Mouse (Mus musculus): Measurements from ENCODE around the gene Pclo.
"Not testable (repeated sequence)": the region's sequence is repeated elsewhere in the genome, so short reads cannot be mapped to it uniquely, and the experiment has no call there.

The Pclo gene

DNA sequence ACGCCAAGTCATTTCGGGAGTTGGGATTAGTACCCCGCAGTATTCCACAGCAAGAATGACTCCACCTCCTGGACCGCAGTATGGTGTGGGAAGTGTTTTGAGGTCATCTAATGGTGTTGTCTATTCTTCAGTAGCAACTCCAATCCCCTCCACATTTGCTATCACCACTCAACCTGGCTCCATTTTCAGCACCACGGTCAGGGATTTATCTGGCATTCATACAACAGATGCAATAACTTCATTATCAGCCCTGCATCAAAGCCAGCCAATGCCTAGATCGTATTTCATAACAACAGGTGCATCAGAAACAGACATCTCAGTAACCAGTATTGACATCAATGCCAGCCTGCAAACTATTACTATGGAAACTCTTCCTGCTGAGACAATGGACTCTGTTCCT lies 165.7 kb downstream of the Pclo start:
- DNase-seq (ENCODE audit: inconsistent ontology term), result no peak

DNA sequence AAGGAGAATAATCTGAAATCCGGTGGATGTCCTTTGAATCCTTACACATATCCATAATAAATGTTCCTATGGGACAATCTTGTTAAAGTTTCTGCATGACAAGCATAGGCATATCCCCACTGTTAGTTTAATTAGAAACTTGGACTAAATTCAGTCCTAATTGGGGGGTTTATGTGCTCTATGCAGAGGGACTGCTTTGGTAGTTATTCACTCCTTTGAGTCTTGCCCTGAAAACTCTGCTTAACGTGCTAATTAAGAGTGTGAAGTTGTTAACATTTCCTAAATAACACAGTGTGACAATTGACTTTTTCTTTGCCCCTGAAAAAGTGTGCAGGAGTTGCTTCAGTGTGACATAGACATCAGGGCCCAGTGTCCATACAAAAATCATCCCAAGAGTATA lies 177.3 kb downstream of the Pclo start:
- DNase-seq (ENCODE audit: inconsistent ontology term), result no peak

DNA sequence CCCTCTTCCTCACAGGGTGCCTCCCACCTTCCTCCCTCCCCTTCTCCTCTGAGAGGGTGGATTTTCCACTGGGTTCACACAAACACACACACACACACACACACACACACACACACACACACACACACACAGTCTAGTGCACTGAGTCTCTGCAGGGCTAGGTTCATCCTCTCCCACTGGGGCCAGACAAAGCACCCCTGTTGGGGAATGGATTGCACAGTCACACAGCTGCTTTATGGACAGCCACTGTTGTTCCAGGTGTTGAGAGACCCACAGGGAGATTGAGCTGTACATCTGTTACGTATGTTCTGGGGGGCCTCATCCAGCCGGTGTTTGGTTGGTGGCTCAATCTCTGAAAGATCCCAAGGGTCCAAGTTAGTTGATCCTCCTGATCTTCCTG lies 182.0 kb downstream of the Pclo start:
- no peak for DNase-seq (ENCODE audit: inconsistent ontology term)

DNA sequence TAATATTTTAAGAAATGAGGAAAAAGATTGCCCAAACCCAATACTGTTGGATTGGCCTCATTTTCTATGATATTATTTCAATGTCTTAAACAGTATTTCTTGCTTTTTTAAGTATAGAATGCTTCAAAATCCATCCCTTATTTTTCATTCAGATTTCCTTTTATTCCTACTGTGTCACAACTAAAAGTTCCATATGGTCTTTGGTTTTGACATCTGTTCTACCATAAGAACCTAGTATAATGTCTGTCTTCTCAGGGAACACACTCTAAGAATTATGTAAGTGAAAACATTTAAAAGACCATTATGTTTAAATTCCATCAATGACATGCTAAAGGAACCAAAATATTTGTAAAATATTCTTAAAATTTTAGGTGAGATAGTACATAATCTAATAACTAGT lies 186.2 kb downstream of the Pclo start:
- no peak for DNase-seq (ENCODE audit: inconsistent ontology term)

DNA sequence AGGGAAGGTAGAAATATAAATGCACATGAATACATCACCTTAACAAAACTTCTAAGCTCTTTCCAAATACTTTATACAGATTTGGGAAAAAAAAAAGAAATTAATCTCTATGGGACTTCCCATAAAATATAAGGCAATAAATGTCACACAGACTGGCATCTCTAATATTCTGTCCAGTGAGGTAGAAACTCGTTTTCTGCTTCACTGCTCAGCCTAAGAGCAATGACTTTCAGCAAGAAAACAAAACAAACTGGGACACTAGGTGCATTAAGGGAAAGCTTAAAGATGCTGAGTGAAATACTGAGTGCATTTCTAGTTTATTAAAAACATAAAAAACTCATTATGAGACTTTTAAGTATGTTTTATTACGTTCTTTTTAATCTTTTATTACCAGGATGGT lies 190.7 kb downstream of the Pclo start:
- no peak for DNase-seq (ENCODE audit: inconsistent ontology term)

DNA sequence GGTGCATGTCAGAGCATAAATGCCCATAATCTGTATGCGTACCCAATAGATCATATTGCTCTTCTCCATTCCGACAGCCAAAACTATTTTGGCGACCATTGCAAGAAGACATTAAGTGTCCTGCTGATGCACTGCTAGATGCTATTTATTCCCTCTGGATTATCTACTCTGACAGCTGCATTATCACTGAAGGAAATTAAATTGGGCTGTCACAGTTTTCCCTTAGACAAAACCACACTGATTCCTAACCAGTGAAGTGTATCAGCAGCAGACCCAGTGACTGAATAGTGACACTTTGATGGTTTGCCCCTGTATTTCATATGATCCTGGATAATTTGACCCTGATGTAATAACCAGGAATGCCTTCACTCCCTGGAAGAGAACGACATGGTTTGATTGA lies 192.6 kb downstream of the Pclo start:
- DNase-seq (ENCODE audit: inconsistent ontology term), result peak; percentile 8

DNA sequence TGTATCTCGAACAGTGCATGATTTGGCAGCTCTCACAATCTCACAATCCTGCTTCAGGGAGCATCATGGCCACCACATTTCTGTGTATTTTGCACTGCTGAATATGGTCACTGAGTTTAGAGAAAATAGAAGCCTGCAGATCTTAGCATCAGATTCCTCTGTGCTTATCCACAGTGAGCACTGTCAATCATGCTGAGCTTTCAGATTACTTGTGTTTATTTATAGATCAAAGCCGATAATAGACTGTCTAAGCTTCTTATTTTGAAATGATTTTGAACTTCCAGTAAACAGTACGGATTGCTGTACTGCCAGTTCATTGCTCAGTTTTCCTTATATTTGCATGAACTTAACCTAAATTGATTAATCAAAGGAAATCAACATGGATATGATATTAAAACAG lies 208.9 kb downstream of the Pclo start:
- DNase-seq (ENCODE audit: inconsistent ontology term), result no peak

DNA sequence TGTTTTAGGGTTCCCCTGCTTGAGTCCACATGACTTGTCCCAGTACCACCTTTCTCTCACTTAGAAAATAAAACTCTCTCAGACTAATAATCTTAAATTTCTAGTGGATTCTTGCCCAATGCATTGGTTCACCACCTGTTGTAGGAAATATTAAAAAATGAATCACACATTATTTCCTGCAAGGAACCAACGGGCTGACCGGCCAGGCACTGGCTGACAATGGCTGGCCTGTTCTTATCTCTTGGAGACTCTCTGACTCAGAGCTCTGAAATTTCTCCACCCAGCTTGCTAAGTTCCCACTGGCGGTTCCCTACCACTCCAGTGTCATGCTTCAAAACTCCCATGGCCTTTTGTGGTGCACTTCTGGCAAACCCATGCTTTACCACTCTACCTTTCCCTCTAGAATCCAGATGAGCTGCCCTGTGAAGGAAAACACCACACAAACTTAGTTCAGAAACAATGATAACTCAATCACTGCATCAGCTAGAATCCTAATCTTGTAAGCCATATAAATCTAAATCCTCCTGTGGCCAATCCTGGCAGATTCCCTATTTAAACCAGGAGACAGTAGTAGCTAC lies 214.0 kb downstream of the Pclo start:
- peak; percentile 61 for DNase-seq (ENCODE audit: inconsistent ontology term)

DNA sequence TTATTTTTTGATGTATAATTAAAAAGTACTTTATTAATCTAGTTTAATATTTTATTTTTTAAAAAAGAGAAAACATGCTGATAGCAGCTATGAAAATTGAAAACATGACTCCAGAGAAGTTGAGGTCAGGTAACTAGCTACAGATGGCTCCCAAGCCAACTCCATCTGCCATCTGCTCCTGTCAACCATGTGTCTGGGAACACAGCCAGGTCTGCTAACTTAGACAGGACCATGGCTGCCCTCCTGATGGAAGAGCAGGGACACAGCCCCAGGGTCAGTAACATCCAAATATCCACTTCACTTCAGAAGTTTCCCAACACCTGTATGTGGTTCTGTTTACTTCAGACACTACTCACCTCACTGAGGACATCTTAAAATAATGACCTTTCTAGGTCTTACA lies 236.2 kb downstream of the Pclo start:
- DNase-seq (ENCODE audit: inconsistent ontology term), result no peak

DNA sequence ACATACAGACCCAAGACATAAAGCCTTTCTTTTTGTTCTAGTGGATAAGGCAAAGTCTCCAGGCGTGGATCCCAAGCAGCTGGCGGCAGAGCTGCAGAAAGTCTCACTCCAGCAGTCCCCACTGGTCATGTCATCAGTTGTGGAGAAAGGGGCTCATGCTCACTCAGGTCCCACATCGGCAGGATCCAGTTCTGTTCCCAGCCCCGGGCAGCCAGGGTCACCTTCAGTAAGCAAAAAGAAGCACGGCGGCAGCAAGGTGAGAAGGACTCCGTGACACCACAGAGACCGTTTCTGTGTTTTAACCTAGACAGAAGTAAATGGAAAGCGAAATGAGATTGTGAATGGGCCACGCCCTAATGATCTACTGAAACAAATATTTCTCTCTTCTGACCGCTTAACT lies 252.0 kb downstream of the Pclo start:
- DNase-seq (ENCODE audit: inconsistent ontology term), result no peak

DNA sequence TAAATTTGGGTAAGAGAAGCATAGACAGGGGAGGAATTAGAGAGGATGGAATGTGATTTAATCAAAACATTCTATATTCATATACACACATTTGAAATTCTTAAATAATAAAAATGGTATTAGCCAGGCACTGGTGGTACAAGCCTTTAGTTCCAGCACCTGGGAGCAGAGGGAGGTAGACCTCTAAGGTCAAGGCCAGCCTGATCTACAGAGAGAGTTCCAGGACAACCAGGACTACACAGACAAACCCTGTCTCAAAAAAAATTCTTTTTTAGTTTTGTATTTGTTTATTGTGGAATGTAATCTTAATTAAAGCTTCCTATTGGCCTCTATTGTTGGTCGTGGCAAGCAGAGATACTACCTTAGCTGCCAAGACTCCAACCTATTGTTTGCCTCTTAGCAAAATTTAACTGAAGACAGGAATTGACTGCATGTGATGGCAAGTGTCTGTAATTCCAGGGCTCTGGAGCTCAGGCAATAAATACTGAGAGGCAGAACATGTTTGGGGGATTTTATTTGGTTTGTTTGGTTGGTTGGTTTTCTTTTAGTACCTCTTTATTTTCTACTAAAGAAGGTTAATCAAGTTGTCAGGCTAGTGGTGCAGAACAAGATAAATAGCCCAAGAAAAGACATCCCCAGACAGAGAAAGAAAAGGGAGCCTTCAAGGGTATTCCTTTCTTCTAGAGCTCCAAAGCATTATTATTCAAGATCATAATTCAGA lies 267.8 kb downstream of the Pclo start:
- no peak for DNase-seq (ENCODE audit: inconsistent ontology term)

DNA sequence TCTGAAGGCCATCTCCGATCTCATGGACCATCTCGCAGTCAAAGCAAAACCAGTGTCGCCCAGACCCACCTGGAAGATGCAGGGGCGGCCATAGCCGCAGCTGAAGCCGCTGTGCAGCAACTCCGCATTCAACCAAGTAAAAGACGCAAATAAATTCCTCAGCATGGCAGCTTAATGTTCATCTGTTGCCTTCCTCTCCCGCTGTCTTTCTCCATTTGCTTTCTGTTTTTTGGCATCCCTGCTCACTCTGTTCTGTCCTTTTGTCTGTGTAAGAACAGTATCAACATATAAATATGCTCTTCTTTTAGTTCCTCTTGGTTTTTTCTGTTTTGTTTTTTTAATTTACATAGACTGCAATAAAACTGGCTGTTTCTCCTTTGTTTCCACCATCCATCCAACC lies 279.2 kb downstream of the Pclo start:
- no peak for DNase-seq (ENCODE audit: inconsistent ontology term)

DNA sequence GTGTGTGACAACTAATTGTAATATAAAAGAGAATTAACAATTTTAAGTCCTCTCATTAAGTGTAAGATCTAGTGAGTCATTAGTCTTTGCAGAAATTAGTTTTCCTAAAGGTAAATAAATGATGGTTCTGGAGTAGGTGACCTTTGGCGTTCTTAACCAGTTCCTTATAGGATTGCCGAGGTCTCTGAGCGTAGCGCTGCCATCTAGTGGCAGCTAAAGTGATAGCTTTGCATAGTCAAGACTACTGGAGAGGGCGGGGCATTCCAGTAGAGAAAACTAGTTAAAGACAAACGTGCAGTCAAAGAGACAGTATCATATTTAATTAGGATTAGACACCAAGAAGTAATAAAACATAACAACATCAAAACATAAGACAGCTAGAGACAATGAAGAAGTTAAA lies 292.4 kb downstream of the Pclo start:
- DNase-seq (ENCODE audit: inconsistent ontology term), result peak; percentile 28

DNA sequence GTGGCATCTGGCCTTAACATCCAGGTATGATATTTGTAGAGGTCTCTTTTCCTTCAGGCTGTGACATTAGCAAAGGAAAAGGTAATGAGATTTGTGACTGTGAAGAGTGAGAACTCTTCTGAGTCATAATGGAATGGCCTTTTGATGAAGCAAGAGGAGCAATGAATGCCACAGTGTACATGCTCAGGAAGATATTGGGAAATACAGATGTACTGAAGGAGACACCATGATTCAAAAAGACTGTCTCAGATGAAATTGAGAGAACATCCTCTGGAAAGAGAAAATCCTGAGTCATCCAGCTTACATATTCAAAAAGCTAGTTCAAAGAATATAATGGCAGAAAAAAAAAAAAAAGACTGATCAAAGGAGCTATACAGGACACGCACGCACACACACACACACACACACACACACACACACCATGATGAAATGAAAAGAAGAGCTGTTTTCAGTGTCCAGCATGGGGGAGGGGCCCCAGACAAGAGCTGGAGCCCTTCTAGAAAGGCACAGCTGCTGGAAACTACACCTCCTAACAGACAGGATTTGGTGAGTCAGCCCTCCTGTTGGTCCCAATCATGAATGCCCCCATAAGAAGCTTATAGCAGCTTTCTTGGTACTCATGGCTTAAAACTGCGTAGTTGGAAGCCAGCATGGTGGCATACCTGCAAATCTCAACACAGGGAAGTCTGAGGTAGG lies 318.6 kb downstream of the Pclo start:
- peak; percentile 71 for DNase-seq (ENCODE audit: inconsistent ontology term)

DNA sequence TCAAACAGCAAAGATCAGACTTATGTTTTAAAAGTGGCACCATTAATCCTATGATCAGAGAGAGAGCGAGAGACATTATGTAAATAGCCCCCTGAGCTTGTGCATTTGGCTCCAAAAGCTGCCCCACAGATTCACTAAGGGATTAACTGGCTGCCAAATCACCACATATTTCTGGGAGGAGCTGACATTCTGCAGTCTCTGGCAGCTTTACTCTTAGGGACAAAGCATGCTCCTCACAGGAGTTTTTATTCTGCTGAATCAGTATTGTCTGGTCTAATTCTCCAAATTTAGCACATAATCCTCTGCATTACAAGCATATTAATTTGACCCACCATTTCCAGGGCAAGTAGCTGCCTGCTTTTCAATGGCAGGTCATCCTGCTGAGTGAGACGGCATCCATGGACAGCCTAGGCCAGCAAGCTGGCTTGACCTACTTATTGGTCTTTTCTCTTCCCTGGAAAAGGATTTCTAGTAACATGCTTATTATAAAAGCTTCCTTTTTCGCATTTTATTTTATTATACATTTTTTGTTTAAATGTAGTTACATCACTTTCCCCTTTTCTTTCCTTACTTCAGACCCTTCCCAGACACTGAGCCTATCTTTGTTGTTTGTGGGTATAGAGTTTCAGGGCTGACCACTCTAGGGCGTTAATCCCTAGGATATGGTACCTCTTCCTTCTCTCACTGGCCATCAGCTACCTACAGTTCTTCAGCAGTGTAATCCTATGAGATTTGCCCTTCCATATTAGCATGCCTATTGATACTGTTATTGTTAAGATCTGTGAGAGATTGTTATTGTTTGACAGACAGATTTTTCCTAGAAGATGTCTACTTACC lies 319.7 kb downstream of the Pclo start:
- DNase-seq (ENCODE audit: inconsistent ontology term), result peak; percentile 80

DNA sequence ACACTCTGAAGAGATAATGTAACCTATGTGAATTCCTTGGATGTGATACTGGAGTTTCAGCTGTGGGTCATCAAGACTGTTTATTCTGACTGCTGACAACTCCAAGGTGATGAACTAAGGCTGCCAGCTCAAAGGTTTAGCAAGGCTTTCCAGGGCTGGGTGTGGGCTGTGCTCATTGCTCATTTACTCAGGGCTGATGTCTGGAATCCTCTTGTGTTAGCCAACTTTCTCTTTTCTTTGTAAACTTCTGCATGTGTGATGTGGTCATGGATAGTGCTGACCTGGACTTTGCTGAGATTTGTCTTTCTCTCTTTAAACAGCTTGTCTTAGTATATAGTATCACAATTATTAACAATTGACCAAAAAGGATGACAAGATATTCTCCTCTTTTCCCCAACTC lies 338.9 kb downstream of the Pclo start:
- DNase-seq (ENCODE audit: inconsistent ontology term), result no peak

DNA sequence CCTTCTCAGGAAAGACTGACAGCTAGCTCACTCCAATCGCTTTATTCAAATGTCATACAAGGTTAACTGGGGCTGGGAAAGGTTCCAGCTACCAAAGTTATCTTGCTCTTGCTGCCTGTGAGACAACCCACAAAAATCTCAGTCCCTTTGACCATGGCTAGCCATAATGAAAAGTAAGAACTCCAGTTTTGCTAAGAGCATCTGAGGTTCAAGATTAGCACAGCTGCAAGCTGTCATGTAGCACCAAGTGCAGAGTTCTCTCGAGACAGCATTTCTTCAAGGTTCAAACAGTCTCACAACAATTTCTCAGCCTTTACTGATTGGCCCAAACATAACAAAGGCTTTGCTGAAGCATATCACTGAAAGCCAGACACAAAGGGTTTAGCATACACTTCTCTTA lies 370.6 kb downstream of the Pclo start:
- DNase-seq (ENCODE audit: inconsistent ontology term), result not testable (repeated sequence)

DNA sequence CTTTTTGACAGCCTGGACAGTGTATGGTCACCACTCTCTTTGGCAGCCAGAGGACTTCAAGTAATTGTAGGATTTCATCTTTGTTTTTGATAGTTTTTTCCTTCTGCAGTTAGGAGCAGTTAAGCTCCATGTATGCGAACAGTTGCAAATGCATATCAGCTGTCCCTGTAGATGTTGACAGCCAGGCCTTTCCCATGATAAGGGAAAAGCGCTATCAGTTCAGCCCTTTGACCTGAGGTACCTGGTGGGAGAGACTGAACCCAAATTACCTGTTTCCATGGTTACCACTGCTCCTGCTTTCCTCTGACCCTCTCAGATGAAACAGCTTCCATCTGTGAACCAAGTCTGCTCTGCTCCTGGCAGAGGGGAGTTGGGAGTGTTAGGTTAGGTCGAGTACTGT lies 377.5 kb downstream of the Pclo start:
- no peak for DNase-seq (ENCODE audit: inconsistent ontology term)

DNA sequence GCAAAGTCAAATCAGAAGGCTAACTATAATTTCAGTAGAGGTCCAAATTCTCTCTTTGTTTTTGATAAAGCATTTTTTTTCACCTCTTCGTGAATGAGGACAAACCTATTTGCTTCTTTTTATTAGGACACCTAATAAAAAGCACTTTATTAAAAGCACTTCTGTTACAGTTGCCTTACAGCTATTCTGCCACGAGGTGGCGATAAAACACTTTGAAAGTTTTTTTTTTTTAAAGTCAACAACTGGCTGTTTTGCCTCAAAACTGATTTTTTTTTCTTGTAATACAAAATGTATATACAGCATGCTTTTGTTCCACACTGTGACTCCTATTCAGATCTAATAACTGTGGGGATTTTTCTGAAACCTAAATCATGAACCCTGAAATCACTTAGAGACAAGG lies 388.8 kb downstream of the Pclo start:
- not testable (repeated sequence) for DNase-seq (ENCODE audit: inconsistent ontology term)

Data from Muller cell, postnatal 12 days (primary cell).